Mouse (Mus musculus) left cerebral cortex, postnatal 36 days (tissue): ENCODE results near the gene 1700015F17Rik. TPM values are rescaled to one million over a fixed set of nuclear protein-coding genes. Genes with fewer than 3 reads are reported as not detected.

ENCODE experiments used
- DNase-seq, 2 experiments: peaks; one replicate each; pipeline ENCODE4 v3.0.0; 2021 to 2022; ENCODE audit warnings: low spot score in 2 of 2, mixed read lengths in 1 of 2
- intact Hi-C: fragments of 180-260 bp; cut with DNase I; formaldehyde crosslinking; loops from one replicate; pipeline ENCODE4 v1.15.1; 2025
- total RNA-seq, 2 experiments: library from RNA; stranded (reverse); gene quantifications; 2 replicates each; pipeline ENCODE4 v1.2.3; 2021

1700015F17Rik gene
- total RNA-seq: under 1 TPM in 1 of 2 experiments, not detected in 1; 0.79 TPM

- intact Hi-C loops: no loop called here
- no peak for DNase-seq
Measured at GRCm38 (mm10) chr5:5479043-5479442, at the start of gene 1700015F17Rik. Gene 1700015F17Rik (minus strand): TSS chr5:5479143.

- DNase-seq: no peak
- intact Hi-C loops: loop anchor here (2.0 kb wide), 1 partner anchor 43 kb away; the partner anchor contains the start of gene Gtpbp10
Measured at GRCm38 (mm10) chr5:5515411-5515810, 36.5 kb upstream of the 1700015F17Rik start.

- peak; percentile 96 for DNase-seq
- intact Hi-C loops: loop anchor here (2.0 to 5.0 kb wide), 2 partner anchors 44 to 133 kb away; partner anchors contain the start of gene Gtpbp10
Measured at GRCm38 (mm10) chr5:5514196-5515076, 35.5 kb upstream of the 1700015F17Rik start, which contains the start of gene Cldn12. Gene Cldn12 (minus strand): TSS chr5:5514958.

DNA sequence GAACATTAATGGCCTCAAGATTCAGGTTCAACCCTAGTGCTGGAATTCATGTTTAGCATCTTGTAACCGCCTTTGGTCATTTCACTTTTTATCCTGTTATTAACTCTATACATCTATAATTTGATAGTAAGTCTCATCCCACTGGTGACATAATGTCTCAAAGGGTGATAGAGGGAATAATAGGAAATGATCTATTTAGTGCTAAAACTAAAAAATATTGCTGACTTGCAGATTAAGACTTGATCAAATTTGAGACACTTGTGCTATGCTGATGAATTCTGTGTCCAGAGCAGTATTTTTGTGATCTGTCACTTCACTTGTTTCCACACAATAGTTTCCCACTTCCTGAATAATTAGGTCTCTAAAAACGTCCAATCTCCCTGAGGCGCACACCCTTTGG is 32.5 kb upstream of the 1700015F17Rik start:
- intact Hi-C loops: loop anchor here (5.0 kb wide), 1 partner anchor 136 kb away; no protein-coding TSS in a partner anchor
- no peak for DNase-seq

- intact Hi-C loops: loop anchor here (5.0 kb wide), 1 partner anchor 136 kb away; no protein-coding TSS in a partner anchor
- peak; percentile 36 to 37 for DNase-seq
Measured at GRCm38 (mm10) chr5:5510989-5511388, 32.0 kb upstream of the 1700015F17Rik start.

DNA sequence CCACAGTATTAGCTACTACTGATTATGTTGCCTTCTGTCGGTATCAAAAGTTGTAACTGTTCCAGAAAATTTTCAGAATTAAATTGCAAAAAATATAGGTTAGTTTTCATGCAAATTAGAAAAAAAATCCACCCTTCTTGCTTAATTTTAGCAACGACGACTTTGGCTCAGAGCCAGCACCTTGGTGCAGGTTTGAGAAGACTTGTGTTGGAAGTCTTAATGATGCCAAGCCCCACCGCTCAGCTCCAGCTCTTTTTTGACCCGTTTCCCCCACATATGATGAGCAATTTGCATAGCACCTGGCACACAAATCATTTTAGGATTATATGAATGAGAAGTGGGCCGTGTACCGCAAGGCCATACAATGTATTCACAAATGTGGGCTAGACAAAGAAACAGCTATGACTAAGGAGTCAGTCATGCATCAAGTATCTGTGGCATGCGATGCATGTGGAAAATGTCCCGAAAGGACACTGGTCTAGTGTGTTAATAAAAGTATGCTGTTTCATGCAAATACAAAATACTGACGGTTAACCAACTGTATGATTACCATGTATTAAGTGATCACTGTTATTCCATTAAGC is 31.5 kb upstream of the 1700015F17Rik start:
- DNase-seq: no peak
- intact Hi-C loops: loop anchor here (5.0 kb wide), 1 partner anchor 137 kb away; no protein-coding TSS in a partner anchor

DNA sequence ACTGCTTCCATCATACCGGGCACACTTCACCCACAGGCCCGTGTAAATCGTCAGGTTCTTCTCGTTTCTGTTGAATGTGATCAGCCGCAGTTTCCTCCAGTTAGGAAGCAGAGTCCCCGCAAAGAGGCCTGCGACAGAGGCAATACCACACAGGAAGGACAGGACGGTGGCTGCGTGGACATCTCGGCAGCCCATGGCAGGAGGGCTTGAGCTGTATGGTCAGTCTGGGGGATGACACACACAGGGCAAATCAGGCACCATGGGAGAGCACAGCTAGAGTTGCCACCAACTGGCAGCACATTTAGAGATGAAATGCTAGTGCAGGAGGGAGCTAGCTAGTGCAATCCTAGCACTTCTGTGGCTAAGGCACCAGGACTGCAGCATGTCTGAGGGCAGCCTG is 29.3 kb upstream of the 1700015F17Rik start:
- no peak for DNase-seq
- intact Hi-C loops: no loop called here

GRCm38 (mm10) chr5:5507701-5508225 is 28.8 kb upstream of the 1700015F17Rik start:
- DNase-seq: peak; percentile 48 to 67
- intact Hi-C loops: no loop called here

GRCm38 (mm10) chr5:5504456-5504855 is 25.5 kb upstream of the 1700015F17Rik start:
- no peak for DNase-seq
- intact Hi-C loops: no loop called here

DNA sequence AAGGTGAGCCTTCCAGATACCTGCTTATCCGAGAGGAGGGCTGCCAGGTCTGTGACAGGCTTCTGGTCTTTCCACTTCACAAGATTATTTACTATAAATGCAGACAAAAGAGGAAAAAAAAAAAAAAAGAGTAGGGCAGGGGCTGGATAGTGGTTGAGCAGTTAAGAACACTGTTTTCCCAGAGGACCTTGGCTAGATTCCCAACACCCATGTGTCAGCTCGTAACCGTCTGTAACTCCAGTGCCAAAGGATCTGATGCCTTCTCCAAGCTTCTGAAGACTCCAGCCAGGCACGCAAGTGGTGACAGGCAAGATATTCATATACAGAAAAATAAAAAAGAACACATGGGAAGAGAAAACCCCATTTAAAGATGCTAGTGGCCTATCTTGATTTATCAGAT is 24.4 kb upstream of the 1700015F17Rik start:
- DNase-seq: no peak
- intact Hi-C loops: no loop called here

DNA sequence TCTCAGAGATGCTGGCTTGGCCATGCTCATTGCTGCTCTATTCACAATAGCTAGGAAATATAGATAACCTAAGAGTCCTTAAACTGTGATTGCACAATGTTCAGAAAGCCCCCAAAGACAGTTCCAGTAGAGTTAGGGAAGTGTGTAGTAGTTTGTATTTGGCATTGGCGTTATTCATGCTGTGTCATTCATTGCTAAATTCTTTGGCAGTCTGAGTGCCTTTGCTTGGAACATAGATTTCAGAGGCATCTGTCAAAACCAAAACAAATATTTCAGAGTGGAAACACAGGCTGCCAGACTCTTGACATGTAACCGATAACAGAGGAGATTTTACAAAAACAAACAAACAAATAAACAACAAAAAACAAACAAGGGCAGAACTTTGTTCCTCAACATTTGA is 22.6 kb upstream of the 1700015F17Rik start:
- DNase-seq: no peak
- intact Hi-C loops: no loop called here

- intact Hi-C loops: no loop called here
- DNase-seq: no peak
Measured at GRCm38 (mm10) chr5:5496393-5496792, 17.4 kb upstream of the 1700015F17Rik start.

DNA sequence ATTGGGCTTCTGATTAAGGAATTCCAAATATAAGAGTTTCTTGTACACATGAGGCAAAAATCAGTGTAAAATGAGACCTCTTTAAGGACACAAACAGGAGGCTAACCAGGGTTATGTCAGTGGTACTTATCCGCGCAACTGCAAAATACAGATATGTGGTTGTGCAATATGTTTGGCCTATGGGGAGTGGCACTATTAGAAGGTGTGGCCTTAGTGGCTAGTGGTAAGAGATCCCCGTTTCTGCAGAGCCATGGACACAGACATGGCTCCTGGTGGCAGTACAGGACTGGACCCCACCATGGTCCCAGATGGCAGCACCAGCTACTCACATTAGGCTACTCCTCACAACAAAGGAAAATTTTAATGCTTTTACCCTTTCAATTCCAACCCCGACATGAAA is 16.1 kb upstream of the 1700015F17Rik start:
- intact Hi-C loops: no loop called here
- DNase-seq: no peak

- intact Hi-C loops: loop anchor here (1.0 kb wide), 1 partner anchor 256 kb away; no protein-coding TSS in a partner anchor
- no peak for DNase-seq
Measured at GRCm38 (mm10) chr5:5494269-5495005, 15.5 kb upstream of the 1700015F17Rik start.

DNA sequence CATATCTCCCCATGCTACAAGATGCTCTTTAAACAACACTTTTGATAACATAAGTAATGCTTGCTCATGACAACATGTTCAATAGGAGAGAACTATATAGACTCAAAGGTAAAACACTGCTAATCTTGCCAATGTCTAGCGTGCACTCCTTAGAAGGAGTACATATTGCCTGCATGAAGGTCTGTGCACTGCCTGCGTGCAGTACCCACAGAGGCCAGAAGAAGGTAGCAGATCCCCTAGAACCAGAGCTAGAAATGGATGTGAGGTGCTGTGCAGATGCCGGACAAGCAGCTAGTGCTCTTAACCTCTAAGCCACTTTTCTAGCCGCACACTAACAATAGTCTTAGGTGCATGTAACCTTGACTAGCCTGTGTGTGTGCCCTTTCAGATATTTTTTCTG is 13.2 kb upstream of the 1700015F17Rik start:
- intact Hi-C loops: no loop called here
- DNase-seq: no peak

GRCm38 (mm10) chr5:5486071-5486470 is 7.1 kb upstream of the 1700015F17Rik start:
- intact Hi-C loops: no loop called here
- no peak for DNase-seq

- no peak for DNase-seq
- intact Hi-C loops: loop anchor here (5.0 kb wide), 2 partner anchors 216 to 521 kb away; no protein-coding TSS in a partner anchor
Measured at GRCm38 (mm10) chr5:5483254-5483858, 4.4 kb upstream of the 1700015F17Rik start.

- DNase-seq: no peak
- intact Hi-C loops: loop anchor here (5.0 kb wide), 2 partner anchors 214 to 519 kb away; no protein-coding TSS in a partner anchor
Measured at GRCm38 (mm10) chr5:5481662-5482061, 2.7 kb upstream of the 1700015F17Rik start.

GRCm38 (mm10) chr5:5476133-5476532 is 2.8 kb downstream of the 1700015F17Rik start:
- intact Hi-C loops: no loop called here
- no peak for DNase-seq
